Mouse (Mus musculus) midbrain, postnatal 0 days (tissue): ENCODE measurements at regions not wholly inside any gene's neighbourhood (a gene's known extent, or its start where the extent isn't known, plus 50 kb on each side); places are given as distances from the start of the nearest gene placed in this dataset.

Source experiments
- ATAC-seq: fragments of 200-750 bp; cut with Nextera tagmentation; 2 replicates; pipeline ENCODE4 v1.8.0; 2017; ENCODE audit warnings: moderate number of reproducible peaks, mild to moderate bottlenecking, moderate TSS enrichment, moderate library complexity; ENCODE audit not compliant: low FRiP score
- DNase-seq: peaks from one replicate; pipeline ENCODE4 v3.0.0-alpha.2; 2015; ENCODE audit warnings: low spot score
- H3K27ac ChIP-seq: fragments of 300-500 bp; sonication (generic); 2 replicates; pipeline ENCODE4 v1.5.1; 2014; ENCODE audit warnings: low read depth, mild to moderate bottlenecking, low read length, mixed read lengths
- H3K27me3 ChIP-seq: fragments of 300-500 bp; sonication (generic); 2 replicates; pipeline ENCODE4 v1.6.1; 2014; ENCODE audit warnings: low read length, control low read depth, mixed read lengths; ENCODE audit not compliant: insufficient read depth
- H3K36me3 ChIP-seq: fragments of 300-500 bp; sonication (generic); 2 replicates; pipeline ENCODE4 v1.6.1; 2014; ENCODE audit warnings: low read length, control low read depth, mixed read lengths; ENCODE audit not compliant: insufficient read depth
- H3K4me1 ChIP-seq: fragments of 300-500 bp; sonication (generic); 2 replicates; pipeline ENCODE4 v1.6.1; 2014; ENCODE audit warnings: mild to moderate bottlenecking, control low read depth, antibody characterized with exemption, low read length, mixed read lengths; ENCODE audit not compliant: insufficient read depth
- H3K4me2 ChIP-seq: fragments of 300-500 bp; sonication (generic); 2 replicates; pipeline ENCODE4 v1.6.1; 2014; ENCODE audit warnings: low read depth, mild to moderate bottlenecking, low read length, mixed read lengths; ENCODE audit not compliant: poor library complexity, severe bottlenecking
- H3K4me3 ChIP-seq: fragments of 300-500 bp; sonication (generic); 2 replicates; pipeline ENCODE4 v1.5.1; 2014; ENCODE audit warnings: low read depth, mild to moderate bottlenecking, low read length, moderate library complexity
- H3K9ac ChIP-seq: fragments of 300-500 bp; sonication (generic); replicated peaks from 2 replicates; pipeline ENCODE4 v1.6.1; 2014; ENCODE audit warnings: mild to moderate bottlenecking, low read length, moderate library complexity, mixed read lengths; ENCODE audit not compliant: poor library complexity, severe bottlenecking
- H3K9me3 ChIP-seq: fragments of 300-500 bp; sonication (generic); 2 replicates; pipeline ENCODE4 v1.6.1; 2016; ENCODE audit warnings: low read length, control low read depth
- CTCF ChIP-seq: IDR thresholded peaks from 2 replicates; pipeline ENCODE4 v1.5.1; 2016; ENCODE audit warnings: antibody characterized with exemption, mild to moderate bottlenecking
- WGBS: fragments of 180-500 bp; shearing (Covaris S2); extraction: QIAGEN DNeasy Blood & Tissue Kit; methylation state at CpG from one replicate; pipeline ENCODE4 v1.1.7; 2014; 5-methylcytosine and 5-hydroxymethylcytosine counted together

GRCm38 (mm10) chr14:47795062-47795461, 146.8 kb downstream of the Ktn1 start:
- no peaks in the 10 kb centered on the region for H3K9me3 ChIP-seq
- TF ChIP-seq CTCF: no peak
- no peaks in the 10 kb centered on the region for H3K4me1 ChIP-seq
- no peaks in the 10 kb centered on the region for H3K27me3 ChIP-seq
- WGBS: 88% methylated on average over 4 of the region's 4 CpGs
- no peak overlapping the region for H3K9ac ChIP-seq
- DNase-seq (no peak), ATAC-seq (no peak)
- H3K27ac ChIP-seq: no peak overlapping the region
- H3K4me3 ChIP-seq: no peak overlapping the region
- no peak overlapping the region for H3K4me2 ChIP-seq
- H3K36me3 ChIP-seq: no peaks in the 10 kb centered on the region

GRCm38 (mm10) chr14:47798203-47798602, 150.0 kb downstream of the Ktn1 start:
- Histone ChIP-seq H3K27me3 (no peaks in the 10 kb centered on the region), H3K4me3 (no peak overlapping the region), H3K27ac (no peak overlapping the region), H3K9ac (no peak overlapping the region), H3K4me1 (no peaks in the 10 kb centered on the region), H3K9me3 (no peaks in the 10 kb centered on the region), H3K36me3 (no peaks in the 10 kb centered on the region), H3K4me2 (no peak overlapping the region)
- TF ChIP-seq CTCF: no peak
- ATAC-seq (no peak), DNase-seq (no peak)
- 74% methylated on average over 3 of the region's 3 CpGs for WGBS

- Histone ChIP-seq H3K9ac (no peak overlapping the region), H3K4me3 (no peak overlapping the region), H3K4me2 (no peak overlapping the region), H3K36me3 (no peaks in the 10 kb centered on the region), H3K9me3 (no peaks in the 10 kb centered on the region), H3K27me3 (no peaks in the 10 kb centered on the region), H3K4me1 (no peaks in the 10 kb centered on the region), H3K27ac (no peak overlapping the region)
- DNase-seq (no peak), ATAC-seq (no peak)
- WGBS: 71% methylated on average over 2 of the region's 2 CpGs
- TF ChIP-seq CTCF: no peak
These were observed 151.3 kb downstream of the Ktn1 start for GRCm38 (mm10) chr14:47799564-47799963.

GRCm38 (mm10) chr14:47805202-47805601, 157.0 kb downstream of the Ktn1 start:
- TF ChIP-seq CTCF: no peak
- ATAC-seq (no peak), DNase-seq (no peak)
- 0 out of 2 replicates have a peak, but pooled peaks cover 7% of the 10 kb centered on the region for H3K4me1 ChIP-seq
- H3K9ac ChIP-seq: no peak overlapping the region
- no peaks in the 10 kb centered on the region for H3K27me3 ChIP-seq
- H3K4me2 ChIP-seq: no peak overlapping the region
- no peaks in the 10 kb centered on the region for H3K36me3 ChIP-seq
- no peak overlapping the region for H3K4me3 ChIP-seq
- H3K27ac ChIP-seq: no peak overlapping the region
- 71% methylated on average over 1 of the region's 1 CpGs for WGBS
- no peaks in the 10 kb centered on the region for H3K9me3 ChIP-seq

- DNase-seq: peak; percentile 66
- TF ChIP-seq CTCF: no peak
- no peak overlapping the region for H3K4me3 ChIP-seq
- H3K9ac ChIP-seq: no peak overlapping the region
- no peaks in the 10 kb centered on the region for H3K36me3 ChIP-seq
- 0 out of 2 replicates have a peak, but pooled peaks cover 7% of the 10 kb centered on the region for H3K4me1 ChIP-seq
- no peaks in the 10 kb centered on the region for H3K27me3 ChIP-seq
- ATAC-seq: peak; percentile 78
- H3K27ac ChIP-seq: no peak overlapping the region
- 14% methylated on average over 9 of the region's 9 CpGs for WGBS
- no peaks in the 10 kb centered on the region for H3K9me3 ChIP-seq
- no peak overlapping the region for H3K4me2 ChIP-seq
These were observed 157.7 kb downstream of the Ktn1 start for GRCm38 (mm10) chr14:47805771-47806535.

GRCm38 (mm10) chr14:47808097-47808910, 160.1 kb downstream of the Ktn1 start:
- H3K9ac ChIP-seq: no peak overlapping the region
- no peak overlapping the region for H3K4me3 ChIP-seq
- H3K27me3 ChIP-seq: no peaks in the 10 kb centered on the region
- H3K9me3 ChIP-seq: no peaks in the 10 kb centered on the region
- ATAC-seq (no peak), DNase-seq (no peak)
- WGBS: 17% methylated on average over 10 of the region's 10 CpGs
- no peak for TF ChIP-seq CTCF
- H3K4me2 ChIP-seq: no peak overlapping the region
- no peak overlapping the region for H3K27ac ChIP-seq
- 0 out of 2 replicates have a peak, but pooled peaks cover 7% of the 10 kb centered on the region for H3K4me1 ChIP-seq
- H3K36me3 ChIP-seq: no peaks in the 10 kb centered on the region
